Mouse (Mus musculus) adrenal gland, adult 10 weeks (tissue): ENCODE measurements around the gene Zkscan5. TPM values are rescaled to one million over a fixed set of nuclear protein-coding genes. Genes with fewer than 3 reads are reported as not detected.

Source experiments
- polyA plus RNA-seq: library from polyadenylated mRNA; stranded (reverse); fragments of 350-450 nt; fragmentation: Illumina TruSeq; extraction: RNeasy Lipid Tissue Mini Kit (QIAGEN cat#74804); gene quantifications from one replicate; pipeline ENCODE4 v1.2.3, GENCODE M21; 2014; ENCODE audit warnings: low read depth, low replicate concordance

Gene Zkscan5
- polyA plus RNA-seq, result 7.8 TPM

GRCm38 (mm10) chr5:145203936-145204691 lies at the start of gene Zkscan5:
TSS of gene Zkscan5 (plus strand) at chr5:145204562.

GRCm38 (mm10) chr5:145166536-145167305 lies 37.6 kb upstream of the Zkscan5 start, which contains the start of the genes Ptcd1 and Cpsf4:
TSS of gene Ptcd1 (minus strand) at chr5:145167108.
TSS of gene Cpsf4 (plus strand) at chr5:145167213.

DNA sequence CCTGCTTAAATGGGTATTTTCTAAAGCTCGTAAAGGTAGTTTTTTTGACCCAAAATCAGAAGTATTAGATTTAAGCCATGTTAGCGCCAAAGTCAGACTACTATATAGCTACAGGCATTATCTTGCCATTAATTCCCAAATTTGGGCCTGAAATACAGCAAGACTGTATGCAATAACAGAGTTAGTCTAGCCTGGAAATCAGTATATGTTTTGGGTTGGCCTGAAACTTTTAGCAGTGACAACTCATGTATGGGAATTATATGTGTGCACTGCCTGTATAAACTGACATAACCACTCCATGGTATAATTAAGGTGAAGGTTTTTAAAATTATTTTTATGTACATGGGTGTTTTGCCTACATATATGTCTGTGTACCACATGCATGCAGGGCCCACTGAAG lies 12.4 kb upstream of the Zkscan5 start, which contains the start of gene Atp5j2:
Atp5j2 (minus strand) TSS at position 101 of the 400 bp plus-strand sequence.

GRCm38 (mm10) chr5:145201321-145201991 lies 2.9 kb upstream of the Zkscan5 start, which contains the start of gene Zkscan14:
TSS of gene Zkscan14 (minus strand) at chr5:145201868.

DNA sequence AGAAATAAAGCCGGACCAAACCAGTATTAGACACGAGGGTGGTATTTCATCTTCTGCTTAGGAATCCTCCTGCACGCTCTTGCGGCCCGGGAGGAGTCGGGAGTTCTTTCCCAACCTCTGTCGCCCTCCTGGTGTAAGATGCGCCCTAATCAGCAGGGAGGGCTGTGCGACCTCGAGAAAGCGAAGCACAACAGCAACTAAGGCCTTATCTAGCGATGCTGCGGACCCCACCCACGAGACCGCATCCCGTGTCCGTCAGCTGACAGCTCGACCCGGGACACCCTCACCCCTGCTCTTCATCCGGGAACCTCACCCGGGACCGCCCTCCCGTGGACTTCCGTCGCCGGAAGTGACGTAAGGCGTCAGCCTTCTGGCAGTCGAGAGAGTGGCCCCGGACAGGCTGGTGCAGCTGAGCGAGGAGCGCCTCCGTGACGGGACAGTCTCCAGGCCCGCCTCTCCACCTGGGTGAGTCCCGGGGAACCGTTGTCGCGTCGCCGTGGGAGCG lies 27.1 kb downstream of the Zkscan5 start, which contains the start of gene Zfp655:
Zfp655 (plus strand) TSS at position 349 of the 505 bp plus-strand sequence.

Other genes with a start within 250 kb of the Zkscan5 start
- 9.8 TPM for gene Smurf1, start 238.7 kb upstream of the Zkscan5 start, polyA plus RNA-seq
- gene Gm4871, start 171.8 kb upstream of the Zkscan5 start, polyA plus RNA-seq, result not detected
- not detected for gene 1700018F24Rik, start 161.6 kb upstream of the Zkscan5 start, polyA plus RNA-seq
- 26.4 TPM for gene Arpc1a, start 120.7 kb upstream of the Zkscan5 start, polyA plus RNA-seq
- not detected for gene Kpna7, start 120.5 kb upstream of the Zkscan5 start, polyA plus RNA-seq
- 37.3 TPM for gene Arpc1b, start 90.3 kb upstream of the Zkscan5 start, polyA plus RNA-seq
- gene Pdap1, start 64.3 kb upstream of the Zkscan5 start, polyA plus RNA-seq, result 37.3 TPM
- 293 TPM for gene Bud31, start 64.2 kb upstream of the Zkscan5 start, polyA plus RNA-seq
- gene Ptcd1, start 37.5 kb upstream of the Zkscan5 start, polyA plus RNA-seq, result 2.6 TPM
- 1.9 TPM for gene Cpsf4, start 37.3 kb upstream of the Zkscan5 start, polyA plus RNA-seq
- 22.8 TPM for gene Atp5j2, start 12.5 kb upstream of the Zkscan5 start, polyA plus RNA-seq
- gene Zkscan14, start 2.7 kb upstream of the Zkscan5 start, polyA plus RNA-seq, result 2.2 TPM
- gene Zfp655, start 27.2 kb downstream of the Zkscan5 start, polyA plus RNA-seq, result 149 TPM
- gene Zscan25, start 75.9 kb downstream of the Zkscan5 start, polyA plus RNA-seq, result 0.41 TPM
- not detected for gene Cyp3a57, start 140.7 kb downstream of the Zkscan5 start, polyA plus RNA-seq